Mouse (Mus musculus) intestine, embryonic 14.5 days (tissue): ENCODE data around the gene Fbf1. TPM values are rescaled to one million over a fixed set of nuclear protein-coding genes. Genes with fewer than 3 reads are reported as not detected.

Experiments used
- ATAC-seq: fragments of 200-750 bp; cut with Nextera tagmentation; replicated peaks from 2 replicates; pipeline ENCODE4 v1.8.0; 2017; ENCODE audit warnings: low read depth, moderate number of reproducible peaks, moderate TSS enrichment, moderate library complexity; ENCODE audit not compliant: low FRiP score, low TSS enrichment
- DNase-seq: peaks from one replicate; pipeline ENCODE4 v3.0.0-alpha.2; 2018; ENCODE audit warnings: low spot score
- H3K27ac ChIP-seq: fragments of 300-500 bp; sonication (generic); 2 replicates; pipeline ENCODE4 v1.5.1; 2014; ENCODE audit warnings: low read depth, mild to moderate bottlenecking, control low read depth
- H3K27me3 ChIP-seq: fragments of 300-500 bp; sonication (generic); replicated peaks from 2 replicates; pipeline ENCODE4 v1.6.1; 2014; ENCODE audit warnings: low read length, control low read depth; ENCODE audit not compliant: control insufficient read depth, insufficient read depth
- H3K36me3 ChIP-seq: fragments of 300-500 bp; sonication (generic); 2 replicates; pipeline ENCODE4 v1.6.1; 2014; ENCODE audit warnings: low read length, control low read depth; ENCODE audit not compliant: control insufficient read depth, insufficient read depth
- H3K4me1 ChIP-seq: fragments of 300-500 bp; sonication (generic); replicated peaks from 2 replicates; pipeline ENCODE4 v1.6.1; 2014; ENCODE audit warnings: low read length, control low read depth, mixed read lengths; ENCODE audit not compliant: control insufficient read depth, insufficient read depth
- H3K4me2 ChIP-seq: fragments of 300-500 bp; sonication (generic); 2 replicates; pipeline ENCODE4 v1.6.1; 2014; ENCODE audit warnings: low read length
- H3K4me3 ChIP-seq: fragments of 300-500 bp; sonication (generic); 2 replicates; pipeline ENCODE4 v1.5.1; 2014; ENCODE audit warnings: low read depth, low read length, control low read depth, mixed read lengths
- H3K9ac ChIP-seq: fragments of 300-500 bp; sonication (generic); 2 replicates; pipeline ENCODE4 v1.6.1; 2014; ENCODE audit warnings: mild to moderate bottlenecking, low read length
- H3K9me3 ChIP-seq: fragments of 300-500 bp; sonication (generic); 2 replicates; pipeline ENCODE4 v1.6.1; 2016; ENCODE audit warnings: low read length, control low read depth; ENCODE audit not compliant: control insufficient read depth
- WGBS: fragments of 180-500 bp; shearing (Covaris S2); extraction: QIAGEN DNeasy Blood & Tissue Kit; methylation state at CpG from one replicate; pipeline ENCODE4 v1.1.7; 2014; 5-methylcytosine and 5-hydroxymethylcytosine counted together
- polyA plus RNA-seq: library from polyadenylated mRNA; unstranded; fragments of >200 nt; fragmentation: Nextera tagmentation; extraction: Ambion mirVana; gene quantifications from 2 replicates; pipeline ENCODE4 v1.2.1, GENCODE M21; 2014

The Fbf1 gene
- polyA plus RNA-seq, 1 experiment from 2014 or later, result 22.8 TPM

GRCm38 (mm10) chr11:116171959-116172358 lies 4.0 kb upstream of the Fbf1 start:
- H3K9ac ChIP-seq, result no peak overlapping the region
- WGBS, result 91% methylated on average over 2 of the region's 2 CpGs
- H3K9me3 ChIP-seq, result no peaks in the 10 kb centered on the region
- peaks cover under 1% of the 10 kb centered on the region; the same call in 1 of the 2 replicates for H3K4me1 ChIP-seq
- H3K27me3 ChIP-seq, result no peaks in the 10 kb centered on the region
- DNase-seq (no peak), ATAC-seq (no peak)
- no peak overlapping the region for H3K4me2 ChIP-seq
- H3K36me3 ChIP-seq, result peaks cover 49% of the 10 kb centered on the region
- H3K27ac ChIP-seq, result no peak overlapping the region
- no peak overlapping the region for H3K4me3 ChIP-seq

- peaks cover 7% of the 10 kb centered on the region; the same call in 1 of the 2 replicates for H3K4me1 ChIP-seq
These were observed 2.2 kb upstream of the Fbf1 start for GRCm38 (mm10) chr11:116170003-116170800.

DNA sequence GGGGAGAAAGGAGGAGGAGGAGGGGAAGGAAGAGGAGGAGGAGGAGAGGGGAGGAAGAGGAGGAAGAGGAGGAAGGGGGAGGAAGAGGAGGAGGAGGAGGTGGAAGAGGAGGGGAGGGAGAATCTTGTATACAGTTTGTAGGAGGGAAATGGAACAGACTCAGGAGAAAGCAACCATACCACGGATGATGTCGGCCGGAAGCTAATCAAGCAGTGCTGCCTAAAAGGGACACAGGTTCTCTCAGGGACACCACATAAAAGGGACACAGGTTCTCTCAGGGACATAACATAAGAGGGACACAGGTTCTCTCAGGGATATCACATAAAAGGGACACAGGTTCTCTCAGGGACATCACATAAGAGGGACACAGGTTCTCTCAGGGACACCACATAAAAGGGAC lies 1.2 kb upstream of the Fbf1 start:
- Histone ChIP-seq H3K27ac (no peak overlapping the region), H3K4me1 (peaks cover 7% of the 10 kb centered on the region; the same call in 1 of the 2 replicates)
- ATAC-seq, result no peak

More at GRCm38 (mm10) chr11:116170003-116170800, 2.2 kb upstream of the Fbf1 start:
- no peak for ATAC-seq
- no peak overlapping the region for H3K9ac ChIP-seq
- no peak overlapping the region for H3K4me3 ChIP-seq
- no peak overlapping the region for H3K4me2 ChIP-seq
- DNase-seq, result no peak
- no peaks in the 10 kb centered on the region for H3K27me3 ChIP-seq
- WGBS, result 81% methylated on average over 5 of the region's 5 CpGs
- H3K9me3 ChIP-seq, result no peaks in the 10 kb centered on the region
- peaks cover 40% of the 10 kb centered on the region for H3K36me3 ChIP-seq
- H3K27ac ChIP-seq, result no peak overlapping the region

GRCm38 (mm10) chr11:116167232-116167631 lies 734 bp downstream of the Fbf1 start:
- peak overlapping the region; percentile 57 for H3K4me3 ChIP-seq
- H3K4me2 ChIP-seq, result peak overlapping the region; percentile 68
- DNase-seq (peak; percentile 57), ATAC-seq (no peak)
- H3K36me3 ChIP-seq, result peaks cover 16% of the 10 kb centered on the region
- H3K27ac ChIP-seq, result peak overlapping the region; percentile 90
- 7% methylated on average over 6 of the region's 6 CpGs for WGBS
- no peaks in the 10 kb centered on the region for H3K9me3 ChIP-seq
- H3K9ac ChIP-seq, result peak overlapping the region; percentile 64
- no peaks in the 10 kb centered on the region for H3K27me3 ChIP-seq
- peaks cover 7% of the 10 kb centered on the region; the same call in 1 of the 2 replicates for H3K4me1 ChIP-seq

More for the DNA sequence above, 1.2 kb upstream of the Fbf1 start:
- DNase-seq, result no peak
- 86% methylated on average over 3 of the region's 3 CpGs for WGBS
- Histone ChIP-seq H3K9ac (no peak overlapping the region), H3K4me2 (no peak overlapping the region), H3K4me3 (no peak overlapping the region), H3K36me3 (peaks cover 34% of the 10 kb centered on the region), H3K9me3 (no peaks in the 10 kb centered on the region), H3K27me3 (no peaks in the 10 kb centered on the region)

DNA sequence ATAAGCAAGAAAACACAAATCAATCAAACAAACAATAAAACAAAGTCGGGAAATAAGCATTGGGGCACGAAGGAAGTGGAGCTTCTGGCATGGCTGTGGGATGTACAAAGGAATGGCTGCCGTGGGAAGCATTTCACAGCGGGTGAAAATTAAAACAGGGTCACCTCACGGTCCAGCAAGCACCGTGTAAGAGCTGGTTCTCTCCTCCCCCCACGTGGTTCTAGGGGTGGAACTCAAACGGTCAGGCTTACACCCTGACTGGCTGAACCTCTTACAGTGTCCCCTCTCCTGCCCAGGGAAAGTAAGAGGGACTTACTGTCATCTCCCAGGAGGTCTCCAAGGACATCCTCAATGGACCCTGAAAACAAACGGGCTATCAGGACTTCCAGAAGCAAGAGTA lies 5.0 kb downstream of the Fbf1 start:
- WGBS, result 56% methylated on average over 9 of the region's 9 CpGs
- Histone ChIP-seq H3K4me2 (no peak overlapping the region), H3K36me3 (peaks cover 35% of the 10 kb centered on the region), H3K4me3 (no peak overlapping the region), H3K9ac (no peak overlapping the region), H3K27ac (no peak overlapping the region), H3K9me3 (no peaks in the 10 kb centered on the region), H3K27me3 (no peaks in the 10 kb centered on the region), H3K4me1 (peaks cover 7% of the 10 kb centered on the region; the same call in 1 of the 2 replicates)
- ATAC-seq (no peak), DNase-seq (no peak)

GRCm38 (mm10) chr11:116162146-116162545 lies 5.8 kb downstream of the Fbf1 start:
- H3K9ac ChIP-seq, result no peak overlapping the region
- H3K36me3 ChIP-seq, result peaks cover 41% of the 10 kb centered on the region
- H3K9me3 ChIP-seq, result no peaks in the 10 kb centered on the region
- no peaks in the 10 kb centered on the region for H3K27me3 ChIP-seq
- H3K4me3 ChIP-seq, result no peak overlapping the region
- H3K4me2 ChIP-seq, result no peak overlapping the region
- H3K4me1 ChIP-seq, result peaks cover 7% of the 10 kb centered on the region; the same call in 1 of the 2 replicates
- DNase-seq, result no peak
- ATAC-seq, result no peak
- H3K27ac ChIP-seq, result no peak overlapping the region
- WGBS, result 82% methylated on average over 10 of the region's 10 CpGs

DNA sequence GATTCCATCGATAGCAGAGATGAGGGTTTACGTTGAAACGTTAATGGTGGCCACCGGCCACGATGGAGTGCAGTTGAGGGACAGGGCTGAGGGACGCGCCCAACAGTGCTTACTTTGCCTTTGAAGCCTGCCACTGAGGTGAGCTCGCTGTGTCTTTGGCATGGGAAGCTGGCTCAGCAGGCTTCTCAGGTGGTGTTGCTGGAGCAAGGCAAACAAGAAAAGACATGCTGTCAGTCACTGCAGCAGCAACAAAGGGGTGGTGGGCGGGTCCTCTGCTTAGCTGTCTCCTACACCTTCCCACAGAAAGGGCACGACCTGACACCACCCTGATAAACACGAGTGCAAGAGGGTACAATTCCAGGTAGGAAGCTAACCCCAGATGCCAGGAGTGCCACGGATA lies 6.7 kb downstream of the Fbf1 start:
- Histone ChIP-seq H3K4me1 (0 out of 2 replicates have a peak, but pooled peaks cover under 1% of the 10 kb centered on the region), H3K27me3 (no peaks in the 10 kb centered on the region), H3K9me3 (no peaks in the 10 kb centered on the region), H3K27ac (no peak overlapping the region), H3K4me2 (no peak overlapping the region), H3K9ac (no peak overlapping the region), H3K4me3 (no peak overlapping the region), H3K36me3 (peaks cover 48% of the 10 kb centered on the region)
- WGBS, result 43% methylated on average over 12 of the region's 12 CpGs
- DNase-seq (no peak), ATAC-seq (no peak)

DNA sequence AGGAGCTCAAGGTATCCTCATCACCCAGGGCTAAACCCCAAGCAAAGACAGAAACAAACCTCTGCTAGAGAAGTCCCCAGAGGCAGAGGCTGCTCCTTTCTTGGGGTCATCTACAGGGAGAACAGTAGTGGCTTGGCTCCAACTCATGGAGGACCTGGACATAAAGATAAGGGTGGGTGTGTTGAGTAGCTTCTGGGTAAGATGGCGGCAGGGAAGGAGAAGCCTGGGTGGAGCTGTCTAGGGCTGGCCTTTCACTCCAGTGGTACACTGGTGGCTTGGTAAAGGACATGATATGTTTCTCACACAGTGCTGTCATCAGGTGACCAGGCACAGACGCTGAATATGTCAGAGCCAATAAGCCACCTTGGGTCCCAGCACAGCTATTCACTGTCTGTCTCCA lies 17.0 kb downstream of the Fbf1 start:
- peaks cover 86% of the 10 kb centered on the region for H3K36me3 ChIP-seq
- 94% methylated on average over 2 of the region's 2 CpGs for WGBS
- no peak overlapping the region for H3K9ac ChIP-seq
- no peaks in the 10 kb centered on the region for H3K4me1 ChIP-seq
- DNase-seq (no peak), ATAC-seq (no peak)
- H3K27me3 ChIP-seq, result no peaks in the 10 kb centered on the region
- H3K9me3 ChIP-seq, result no peaks in the 10 kb centered on the region
- no peak overlapping the region for H3K27ac ChIP-seq
- H3K4me2 ChIP-seq, result no peak overlapping the region
- no peak overlapping the region for H3K4me3 ChIP-seq

DNA sequence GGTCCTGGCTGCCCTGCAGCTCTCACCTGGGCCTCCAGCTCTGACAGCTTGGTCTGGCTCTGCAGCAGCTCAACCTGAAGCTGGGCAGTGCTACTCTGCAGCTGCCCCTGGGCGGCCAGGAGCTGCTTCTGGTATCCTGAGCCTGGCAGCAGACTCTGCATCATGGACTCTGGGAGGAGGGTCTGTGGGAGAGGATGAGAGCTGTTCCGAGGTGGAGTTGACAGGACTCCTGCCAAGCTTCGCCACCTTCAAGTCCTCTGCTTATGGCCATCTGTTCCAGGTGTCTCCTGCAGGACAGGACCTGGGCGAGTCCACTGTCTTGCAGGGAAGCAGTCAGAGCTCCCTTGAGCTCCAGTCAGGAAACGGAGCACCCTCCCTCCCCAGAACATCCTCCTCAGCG lies 18.6 kb downstream of the Fbf1 start:
- 81% methylated on average over 6 of the region's 6 CpGs for WGBS
- no peak for ATAC-seq

More for the DNA sequence above, 18.6 kb downstream of the Fbf1 start:
- peaks cover 86% of the 10 kb centered on the region for H3K36me3 ChIP-seq
- no peak overlapping the region for H3K4me3 ChIP-seq
- DNase-seq, result no peak
- no peak overlapping the region for H3K27ac ChIP-seq
- H3K9me3 ChIP-seq, result no peaks in the 10 kb centered on the region
- H3K4me2 ChIP-seq, result no peak overlapping the region
- H3K9ac ChIP-seq, result no peak overlapping the region
- H3K4me1 ChIP-seq, result no peaks in the 10 kb centered on the region
- no peaks in the 10 kb centered on the region for H3K27me3 ChIP-seq
